Mouse (Mus musculus): ENCODE measurements around the gene Gtf2ird1. TPM values are rescaled to one million over a fixed set of nuclear protein-coding genes. Genes with fewer than 3 reads are reported as not detected.
A peak's percentile ranks its signal among the peaks of the same experiment; 100 is the strongest.

The Gtf2ird1 gene
- total RNA-seq, 2 experiments from 2014 or later, result 46.9 to 47.0 TPM

DNA sequence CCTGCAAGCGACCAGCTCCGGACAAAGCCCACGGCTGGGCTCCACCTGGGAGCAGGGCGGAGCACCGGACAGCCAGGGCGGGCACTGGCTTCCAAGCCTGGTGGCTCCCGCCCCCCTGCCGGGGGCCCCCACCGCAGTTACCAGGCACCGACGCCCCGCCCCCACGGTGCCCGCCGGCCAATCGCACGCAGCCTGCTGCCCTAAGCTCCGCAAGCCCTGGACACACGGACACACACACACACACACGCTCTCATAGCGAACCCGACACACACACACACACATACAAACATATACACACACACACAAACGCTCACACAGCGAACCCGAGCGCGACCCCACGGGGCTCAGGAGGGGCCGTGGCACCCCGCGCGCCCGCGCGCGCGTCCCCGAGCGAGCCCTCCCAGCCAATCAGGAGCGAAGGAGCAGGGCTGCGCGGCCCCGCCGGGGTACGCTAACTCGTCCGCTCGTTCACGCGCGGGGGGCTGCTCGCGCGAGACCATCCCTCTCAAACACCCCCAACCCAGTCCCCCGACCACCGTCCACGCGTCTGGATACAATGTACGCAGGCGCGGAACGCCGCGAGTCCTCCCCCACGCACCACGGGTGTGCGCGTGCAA is 143.0 kb downstream of the Gtf2ird1 start:
- TF ChIP-seq CTCF (IDR thresholded peaks at IDR 0.05), result no peak
- intact Hi-C loops (cut with DNase I), result loop anchor here (2.0 kb wide), 1 partner anchor 65 kb away; no protein-coding TSS in a partner anchor
- peak overlapping the region; percentile 100 for H3K27ac ChIP-seq
- peak; percentile 89 to 90 for DNase-seq (ENCODE audit: extremely low spot score in 1 of 2, low spot score in 2 of 2)
- peak overlapping the region; percentile 90 for H3K4me3 ChIP-seq

DNA sequence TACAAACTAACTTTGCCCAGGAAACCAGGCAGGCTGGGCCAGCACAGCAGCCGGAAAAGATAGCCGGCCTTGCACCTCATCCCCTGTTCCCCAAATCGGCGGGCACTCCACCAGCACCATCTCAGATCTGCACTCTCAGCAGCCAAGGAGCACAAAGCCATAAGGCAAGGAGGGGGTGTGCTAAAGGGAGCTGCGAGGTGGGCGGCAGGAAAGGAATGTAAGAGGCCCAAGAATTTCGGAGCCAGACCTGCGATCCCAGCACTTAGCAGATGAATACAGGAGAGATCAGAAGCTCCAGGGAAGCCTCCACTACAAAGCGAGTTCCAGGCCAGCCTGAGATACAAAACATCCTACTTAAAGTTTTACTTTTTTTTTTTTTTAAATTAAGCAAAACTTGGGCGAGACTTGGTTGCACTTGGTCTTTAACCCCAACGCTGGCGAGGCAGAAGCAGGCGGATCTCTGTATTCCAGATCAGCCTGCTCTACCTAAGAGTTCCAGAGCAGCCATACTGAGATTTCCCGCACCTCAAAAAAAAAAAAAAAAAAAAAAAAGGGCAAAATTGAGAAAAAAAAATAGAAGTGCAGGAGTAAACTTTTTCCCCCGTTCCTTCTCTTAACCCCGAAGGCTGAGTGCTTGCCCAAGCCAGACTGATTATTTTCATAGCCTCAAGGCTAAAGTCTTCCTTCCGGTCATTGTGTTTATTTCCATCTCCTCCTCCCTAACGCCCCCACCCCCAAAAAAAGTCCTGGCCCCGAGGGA is 143.6 kb downstream of the Gtf2ird1 start:
- peak overlapping the region; percentile 100 for H3K27ac ChIP-seq
- DNase-seq (ENCODE audit: extremely low spot score in 1 of 2, low spot score in 2 of 2), result peak; percentile 50 to 60
- intact Hi-C loops (cut with DNase I), result loop anchor here (2.0 kb wide), 1 partner anchor 64 kb away; no protein-coding TSS in a partner anchor

DNA sequence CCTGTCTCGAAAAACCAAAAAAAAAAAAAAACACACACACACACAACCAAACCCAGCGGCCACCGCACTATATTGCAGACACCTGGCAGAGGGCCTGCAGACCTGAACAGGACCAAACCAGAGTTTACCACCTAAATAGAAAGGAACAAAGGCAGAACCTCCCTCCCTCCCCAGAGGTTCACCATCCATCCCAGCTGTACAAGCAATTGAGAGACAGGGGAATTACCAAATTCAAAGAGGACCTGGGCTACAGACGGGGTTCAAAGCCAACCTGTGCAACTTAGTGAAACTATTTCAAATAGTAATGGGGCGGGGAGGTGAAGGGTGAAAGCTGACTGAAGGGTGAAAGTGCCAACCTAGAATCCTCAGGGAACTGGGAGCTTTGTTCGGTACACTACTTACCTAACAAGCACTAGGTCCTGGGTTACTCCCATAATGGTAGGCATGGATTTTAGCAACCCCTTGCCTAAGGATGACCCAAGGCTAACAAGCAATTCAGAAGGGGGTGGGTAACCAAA is 144.6 kb downstream of the Gtf2ird1 start:
- peak overlapping the region; percentile 100 for H3K27ac ChIP-seq
- no peak for DNase-seq (ENCODE audit: extremely low spot score in 1 of 2, low spot score in 2 of 2)
- intact Hi-C loops (cut with DNase I), result loop anchor here (2.0 kb wide), 1 partner anchor 63 kb away; no protein-coding TSS in a partner anchor
- H3K4me3 ChIP-seq, result peak overlapping the region; percentile 90
- no peak for TF ChIP-seq CTCF (IDR thresholded peaks at IDR 0.05)

More for the DNA sequence above, 143.6 kb downstream of the Gtf2ird1 start:
- H3K4me3 ChIP-seq, result peak overlapping the region; percentile 90
- TF ChIP-seq CTCF (IDR thresholded peaks at IDR 0.05), result no peak

DNA sequence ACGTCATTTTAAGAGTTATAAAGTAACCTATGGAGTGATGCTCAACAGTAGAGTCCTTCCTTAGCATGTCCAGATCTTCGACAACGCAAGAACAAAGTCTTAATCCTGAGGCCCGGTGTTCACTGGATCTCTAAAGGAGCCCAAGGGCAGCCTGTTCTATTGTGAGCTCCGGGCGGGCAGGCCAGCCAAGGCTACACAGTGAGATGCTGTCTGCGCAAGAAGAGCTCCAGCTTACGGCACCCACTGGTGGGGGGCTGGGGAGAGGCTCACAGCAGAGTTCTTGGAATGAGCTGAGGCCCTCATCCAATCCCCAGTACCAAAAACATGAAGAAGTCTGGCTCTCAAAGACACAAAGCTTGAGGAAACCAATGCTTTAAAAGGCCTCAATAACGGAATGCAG is 146.3 kb downstream of the Gtf2ird1 start:
- no peak overlapping the region; the same call in 1 of the 2 replicates for H3K27ac ChIP-seq
- intact Hi-C loops (cut with DNase I), result no loop called here

DNA sequence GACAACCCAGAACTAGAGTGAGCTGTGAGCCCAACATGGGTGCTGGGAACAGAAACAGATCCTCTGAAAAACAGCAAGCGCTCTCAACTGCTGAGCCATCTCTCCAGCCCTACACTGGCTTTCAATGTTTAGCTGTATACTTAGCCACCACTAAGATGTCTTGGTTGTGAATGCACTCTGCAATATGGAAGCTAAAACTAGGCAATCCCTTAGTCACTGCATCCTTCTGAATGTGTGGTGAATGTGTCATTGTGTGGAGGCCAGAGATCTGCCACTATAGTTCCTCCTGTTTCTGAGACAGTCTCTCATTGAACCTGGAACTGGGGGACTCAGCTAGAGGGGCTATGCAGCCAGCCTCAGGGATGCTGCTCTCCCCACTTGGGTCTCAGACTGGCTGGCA is 147.2 kb downstream of the Gtf2ird1 start:
- Histone ChIP-seq H3K4me3 (no peak overlapping the region), H3K27ac (no peak overlapping the region)
- no peak for DNase-seq (ENCODE audit: extremely low spot score in 1 of 2, low spot score in 2 of 2)
- TF ChIP-seq CTCF (IDR thresholded peaks at IDR 0.05), result no peak
- intact Hi-C loops (cut with DNase I), result no loop called here

More for the DNA sequence above, 146.3 kb downstream of the Gtf2ird1 start:
- TF ChIP-seq CTCF (IDR thresholded peaks at IDR 0.05), result no peak
- no peak for DNase-seq (ENCODE audit: extremely low spot score in 1 of 2, low spot score in 2 of 2)
- no peak overlapping the region for H3K4me3 ChIP-seq

Small RNA genes within 50 kb of the gene (microRNA-seq; reads per million reads assigned to microRNA genes)
- gene Gm26340, result 0 reads per million in 2 experiments
- gene Mir3965, result 0 reads per million in 2 experiments

Other genes starting within 250 kb of the Gtf2ird1 start
- gene Ncf1, start 227.1 kb downstream of the Gtf2ird1 start, total RNA-seq (2021), result 10 to 100 TPM in 1 of 2 experiments, 1 to 10 TPM in 1; 8.1 to 10.2 TPM
- gene Gtf2i, start 142.0 kb downstream of the Gtf2ird1 start, total RNA-seq (2021), result 100 to 1,000 TPM; 219 to 221 TPM
- gene Clip2, start 95.7 kb upstream of the Gtf2ird1 start, total RNA-seq (2021), result 100 to 1,000 TPM; 116 to 123 TPM
- under 1 TPM; 0.21 to 0.34 TPM for gene Syna, start 103.5 kb upstream of the Gtf2ird1 start, total RNA-seq (2021)
- gene Rfc2, start 124.7 kb upstream of the Gtf2ird1 start, total RNA-seq (2021), result 10 to 100 TPM; 60.0 to 64.2 TPM
- 1 to 10 TPM; 3.4 to 3.9 TPM for gene Lat2, start 158.3 kb upstream of the Gtf2ird1 start, total RNA-seq (2021)
- gene Eif4h, start 182.8 kb upstream of the Gtf2ird1 start, total RNA-seq (2021), result 100 to 1,000 TPM; 319 to 322 TPM
- 10 to 100 TPM; 59.8 to 65.4 TPM for gene Limk1, start 231.9 kb upstream of the Gtf2ird1 start, total RNA-seq (2021)